Mouse (Mus musculus) c-Kit-positive CD71-positive TER-119-negative erythroid progenitor cells, embryonic 14.5 days (primary cell): ENCODE data around the gene Hsd17b2.

ENCODE experiments used
- DNase-seq: peaks from one replicate; pipeline ENCODE4 v3.0.0-alpha.2; 2013; ENCODE audit warnings: low read depth

Hsd17b2 gene

GRCm38 (mm10) chr8:117701859-117702258, at the start of gene Hsd17b2:
Hsd17b2 (plus strand) TSS chr8:117701904.
- DNase-seq = no peak

GRCm38 (mm10) chr8:117652318-117652717, 49.4 kb upstream of the Hsd17b2 start:
- no peak for DNase-seq

DNA sequence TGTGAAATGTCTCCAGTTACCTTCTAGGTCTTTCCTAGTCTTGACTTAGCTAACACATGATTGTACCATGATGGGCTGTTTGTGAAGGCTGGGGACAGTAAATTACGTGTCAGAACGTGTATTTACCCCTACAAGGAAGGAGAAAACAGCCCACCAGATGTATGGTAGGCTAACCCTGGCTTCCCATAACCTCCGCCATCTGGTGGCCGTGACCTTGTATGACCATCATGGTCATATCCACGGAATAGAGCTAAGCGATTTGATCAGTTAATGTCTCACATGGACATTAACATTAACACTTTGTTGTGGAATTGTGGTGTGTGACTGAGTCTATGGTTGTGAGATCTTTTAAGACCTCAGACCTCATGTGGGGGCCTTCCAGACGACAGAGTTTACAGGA, 42.7 kb upstream of the Hsd17b2 start:
- DNase-seq = no peak

- DNase-seq = no peak
Measured at GRCm38 (mm10) chr8:117660358-117661031, 41.2 kb upstream of the Hsd17b2 start.

GRCm38 (mm10) chr8:117667349-117668124, 34.2 kb upstream of the Hsd17b2 start:
- no peak for DNase-seq

- no peak for DNase-seq
Measured at GRCm38 (mm10) chr8:117670461-117670860, 31.2 kb upstream of the Hsd17b2 start.

- DNase-seq = no peak
Measured at GRCm38 (mm10) chr8:117672558-117672957, 29.1 kb upstream of the Hsd17b2 start.

DNA sequence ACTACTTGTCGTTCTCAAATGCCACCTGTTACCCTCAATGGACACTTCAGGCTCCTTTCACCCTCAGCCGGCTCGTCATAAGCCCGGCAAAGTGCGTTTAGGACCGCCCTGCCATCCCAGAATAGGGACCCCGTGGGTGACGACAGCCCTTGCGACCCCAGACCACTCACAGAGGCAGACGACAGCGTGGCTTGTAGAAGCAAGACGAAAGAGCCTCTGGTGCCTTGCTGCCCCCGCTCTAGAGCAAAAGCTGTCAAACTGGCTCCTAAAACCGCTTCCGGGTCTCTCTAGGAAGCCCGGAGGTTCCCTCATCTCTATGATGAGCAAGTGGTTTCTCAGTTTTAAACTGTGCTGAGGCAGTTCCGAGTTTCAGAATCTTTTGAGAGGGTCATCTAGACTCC, 28.3 kb upstream of the Hsd17b2 start, which contains the start of gene Sdr42e1:
TSS of gene Sdr42e1 (minus strand) at position 260 of the 401 bp plus-strand sequence.
- peak; percentile 13 for DNase-seq

DNA sequence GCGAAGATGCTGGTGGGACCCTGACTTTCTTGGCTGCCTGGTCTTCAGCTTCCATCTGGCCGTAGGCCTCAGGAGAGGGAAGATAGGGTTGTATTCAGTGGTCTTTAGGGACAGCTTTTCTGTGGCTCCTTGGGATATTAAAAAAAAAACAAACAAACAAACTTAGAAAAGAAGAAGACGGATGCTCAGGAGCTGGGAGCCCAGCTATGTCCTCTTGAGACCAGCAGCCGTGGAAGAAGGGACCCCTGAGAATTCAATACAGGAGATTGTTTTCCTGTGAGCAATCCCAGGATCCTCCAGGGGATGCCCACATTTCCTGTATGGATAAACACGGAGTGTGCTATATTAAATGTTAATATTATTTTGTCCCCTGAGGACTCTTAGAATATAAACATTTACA, 26.5 kb upstream of the Hsd17b2 start:
- DNase-seq = no peak

GRCm38 (mm10) chr8:117676460-117676859, 25.2 kb upstream of the Hsd17b2 start:
- DNase-seq = no peak

- DNase-seq = no peak
Measured at GRCm38 (mm10) chr8:117677011-117677410, 24.7 kb upstream of the Hsd17b2 start.

- no peak for DNase-seq
Measured at GRCm38 (mm10) chr8:117678650-117679049, 23.1 kb upstream of the Hsd17b2 start.

DNA sequence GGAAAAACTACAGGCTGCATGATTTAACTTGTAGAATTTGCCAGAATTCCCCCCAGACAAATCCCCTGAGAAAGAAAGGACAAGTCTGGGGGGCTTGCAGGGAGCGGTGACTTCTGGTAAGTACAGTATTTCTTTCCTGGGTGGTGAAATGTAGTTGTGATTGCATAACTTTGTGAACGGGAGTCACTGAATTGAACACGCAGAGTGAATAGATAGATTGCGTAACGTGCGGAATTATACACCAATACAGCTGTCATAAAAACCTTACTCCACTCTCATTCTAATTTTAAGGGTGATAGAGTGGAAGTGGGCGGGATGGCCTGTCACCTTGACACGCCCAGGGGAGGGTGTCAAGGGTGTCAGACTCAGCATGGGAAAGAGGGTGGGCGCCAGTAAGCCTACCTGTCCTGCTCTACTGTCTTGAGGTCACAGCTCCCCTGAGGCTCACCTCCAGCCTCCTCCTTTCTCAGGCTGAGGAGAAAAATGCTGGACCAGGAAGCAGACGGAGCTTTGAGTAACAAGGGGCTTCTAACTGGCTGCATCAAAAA, 17.7 kb upstream of the Hsd17b2 start:
- DNase-seq = no peak

DNA sequence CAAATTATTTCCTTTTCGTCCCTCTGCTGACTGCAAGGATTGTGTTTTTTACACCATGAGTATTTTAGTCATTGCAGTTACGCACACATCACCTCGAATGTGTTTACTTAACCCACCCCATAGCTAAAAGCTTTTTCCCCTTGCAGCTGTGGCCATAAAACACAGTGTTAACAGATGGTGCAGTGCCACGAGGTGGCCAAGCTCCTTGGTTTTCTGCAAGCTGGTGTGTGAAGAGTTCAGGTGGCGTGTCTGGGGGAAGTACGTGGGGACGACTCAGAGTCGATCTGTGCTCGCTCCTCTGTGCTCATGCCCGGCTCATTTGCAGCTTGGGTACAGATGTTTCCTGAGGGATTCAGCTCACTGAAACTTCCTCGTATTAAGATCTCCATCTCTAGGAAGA, 17.2 kb upstream of the Hsd17b2 start:
- DNase-seq = no peak

DNA sequence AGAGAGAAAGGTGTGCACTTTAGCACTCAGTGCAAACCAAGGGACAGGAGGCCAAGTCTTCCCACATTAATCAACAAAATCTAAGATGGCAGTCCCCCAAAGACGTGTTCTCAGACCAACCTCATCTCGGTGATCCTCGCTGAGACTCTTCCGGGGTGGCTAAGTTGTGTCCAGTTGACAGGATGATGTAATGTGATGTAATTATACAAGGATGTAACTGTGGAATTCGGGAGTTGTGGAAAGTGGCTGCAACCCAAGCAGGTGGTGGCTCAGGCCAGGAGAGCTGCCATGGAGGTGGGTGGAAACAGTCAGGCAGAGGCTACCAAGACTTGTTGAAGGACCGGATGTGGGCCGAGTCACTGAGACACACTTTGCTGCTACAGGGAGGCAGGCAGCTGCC, 13.8 kb upstream of the Hsd17b2 start:
- DNase-seq = no peak

GRCm38 (mm10) chr8:117692131-117692530, 9.6 kb upstream of the Hsd17b2 start:
- DNase-seq = no peak

- DNase-seq = no peak
Measured at GRCm38 (mm10) chr8:117695636-117696035, 6.1 kb upstream of the Hsd17b2 start.

- DNase-seq = no peak
Measured at GRCm38 (mm10) chr8:117697248-117697647, 4.5 kb upstream of the Hsd17b2 start.

DNA sequence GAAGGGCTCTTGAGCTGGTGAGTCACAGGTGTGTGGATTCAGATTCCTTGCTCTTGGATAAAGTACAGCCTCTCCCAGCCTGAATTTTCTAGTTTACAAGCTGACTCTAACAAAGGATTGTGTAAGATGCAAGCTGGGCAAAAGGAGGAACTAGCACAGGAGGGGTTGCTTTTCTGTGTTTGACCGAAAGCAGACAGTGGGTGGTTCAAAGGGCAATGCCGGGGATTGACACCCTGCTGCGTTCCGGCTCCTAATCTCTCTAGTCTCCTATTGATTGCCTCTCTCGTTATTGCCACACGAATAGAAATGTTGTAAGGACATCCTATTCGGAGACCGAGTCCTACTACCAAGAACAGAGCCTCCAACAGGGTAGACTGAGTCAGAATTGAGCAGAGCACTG, 1.0 kb upstream of the Hsd17b2 start:
- DNase-seq = no peak

DNA sequence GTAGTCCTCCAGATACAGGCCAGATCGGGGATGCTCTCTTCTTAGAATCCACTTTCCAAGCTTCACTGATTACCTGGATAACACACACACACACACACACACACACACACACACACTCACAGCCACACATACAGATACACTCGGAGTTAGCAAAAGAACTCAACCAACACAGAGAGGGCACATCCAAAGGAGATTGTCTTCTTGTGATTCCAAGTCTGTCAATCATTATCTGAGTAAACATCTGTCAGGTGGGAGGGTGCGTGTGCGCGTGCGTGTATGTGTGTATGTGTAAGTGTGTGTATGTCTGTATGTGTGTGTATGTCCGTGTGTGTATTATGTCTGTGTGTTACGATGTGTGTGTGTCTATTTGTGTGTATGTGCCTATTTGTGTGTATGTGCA, 458 bp upstream of the Hsd17b2 start:
- DNase-seq = no peak

DNA sequence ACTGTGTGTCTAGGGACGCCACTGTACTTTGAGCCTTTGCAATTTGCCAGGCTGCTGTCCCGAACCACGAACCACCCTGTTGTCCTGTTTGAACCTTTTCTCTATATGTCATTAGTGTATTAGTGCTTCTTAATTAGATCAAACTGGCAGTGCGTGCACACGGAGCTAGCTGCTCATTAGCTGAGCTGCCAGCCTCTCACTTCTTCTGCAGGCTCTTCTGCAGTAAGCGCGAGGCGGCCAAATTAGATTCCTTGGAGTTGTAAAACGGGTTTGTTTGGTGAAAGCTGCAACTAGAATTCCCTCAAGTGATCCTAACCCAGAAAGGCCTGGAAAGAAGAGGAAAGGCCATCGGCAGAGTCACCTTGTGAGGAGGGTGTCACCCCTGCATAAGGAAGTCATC, 997 bp downstream of the Hsd17b2 start:
- no peak for DNase-seq

DNA sequence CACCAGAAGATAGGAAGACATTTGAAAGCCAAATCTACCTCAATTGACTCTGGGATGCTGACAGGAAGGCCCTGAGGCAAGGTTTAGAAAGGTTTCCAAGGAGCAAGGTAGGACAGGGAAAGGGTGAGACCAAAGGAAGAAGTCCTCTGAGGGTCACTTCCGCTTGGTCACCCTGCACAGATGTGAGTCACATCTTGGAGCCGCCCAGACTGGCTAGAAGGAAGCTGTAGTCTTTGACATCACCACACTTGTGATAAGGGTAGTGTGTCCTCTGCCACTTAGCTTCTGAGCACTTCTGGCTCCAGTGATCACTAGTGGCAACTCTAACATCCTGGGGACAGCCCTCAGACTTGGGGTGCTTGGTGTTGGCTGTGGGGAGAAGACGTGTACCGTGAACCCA, 4.4 kb downstream of the Hsd17b2 start:
- no peak for DNase-seq

DNA sequence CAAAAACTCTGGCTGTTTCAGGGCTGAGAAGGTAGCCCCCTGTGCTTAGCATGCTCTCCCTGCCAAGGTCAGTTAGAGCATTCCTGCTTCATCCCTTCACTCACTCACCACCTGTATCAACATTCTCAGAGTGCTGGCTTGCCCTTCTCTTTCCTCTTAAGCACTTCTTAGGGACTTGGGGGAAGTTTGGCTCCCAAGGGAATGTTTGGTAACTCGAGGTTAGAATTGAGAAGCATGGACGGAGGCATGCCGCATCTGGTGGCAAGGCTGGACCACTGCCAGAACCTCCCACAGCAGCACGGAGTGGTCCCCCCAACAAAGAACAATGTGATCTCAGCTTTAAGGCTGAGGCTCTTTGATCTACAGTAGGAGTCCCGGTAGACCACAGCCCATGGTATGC, 10.5 kb downstream of the Hsd17b2 start:
- DNase-seq = no peak
